Mouse (Mus musculus) limb, embryonic 10.5 days (tissue): ENCODE measurements around the gene Cldn16. TPM values are rescaled to one million over a fixed set of nuclear protein-coding genes. Genes with fewer than 3 reads are reported as not detected.

Experiments used
- DNase-seq: peaks from one replicate; pipeline ENCODE4 v3.0.0-alpha.2; 2017; ENCODE audit warnings: low spot score
- H3K27ac ChIP-seq: fragments of 300-500 bp; sonication (generic); 2 replicates; pipeline ENCODE4 v1.5.1; 2016; ENCODE audit warnings: mild to moderate bottlenecking
- H3K27me3 ChIP-seq: fragments of 300-500 bp; sonication (generic); 2 replicates; pipeline ENCODE4 v1.6.1; 2016; ENCODE audit warnings: low read depth, mild to moderate bottlenecking; ENCODE audit not compliant: poor library complexity, severe bottlenecking
- H3K36me3 ChIP-seq: fragments of 300-500 bp; sonication (generic); 2 replicates; pipeline ENCODE4 v1.6.1; 2016; ENCODE audit warnings: mild to moderate bottlenecking, moderate library complexity
- H3K4me1 ChIP-seq: fragments of 300-500 bp; sonication (generic); 2 replicates; pipeline ENCODE4 v1.6.1; 2016
- H3K4me3 ChIP-seq: fragments of 300-500 bp; sonication (generic); 2 replicates; pipeline ENCODE4 v1.5.1; 2016; ENCODE audit warnings: mild to moderate bottlenecking, moderate library complexity
- H3K9me3 ChIP-seq: fragments of 300-500 bp; sonication (generic); replicated peaks from 2 replicates; pipeline ENCODE4 v1.6.1; 2016; ENCODE audit warnings: mild to moderate bottlenecking
- WGBS: fragments of 180-500 bp; shearing (Covaris S2); methylation state at CpG from one replicate; pipeline ENCODE4 v1.1.7; 2016; 5-methylcytosine and 5-hydroxymethylcytosine counted together
- polyA plus RNA-seq: library from polyadenylated mRNA; unstranded; fragments of >200 nt; fragmentation: Nextera tagmentation; extraction: Ambion mirVana; gene quantifications from 2 replicates; pipeline ENCODE4 v1.2.1, GENCODE M21; 2016

Cldn16 gene
- not detected in 2 replicates for polyA plus RNA-seq

GRCm38 (mm10) chr16:26462835-26463234 lies at the start of gene Cldn16:
TSS of gene Cldn16 (plus strand) at chr16:26463135.
- Histone ChIP-seq H3K4me3 (no peak within 1 kb of the TSS), H3K36me3 (no peaks in the 10 kb centered on the region), H3K27me3 (no peaks in the 10 kb centered on the region), H3K9me3 (no peaks in the 10 kb centered on the region), H3K27ac (no peak within 1 kb of the TSS), H3K4me1 (no peaks in the 10 kb centered on the region)
- no peak for DNase-seq
- 81% methylated on average over 7 of the region's 7 CpGs for WGBS

DNA sequence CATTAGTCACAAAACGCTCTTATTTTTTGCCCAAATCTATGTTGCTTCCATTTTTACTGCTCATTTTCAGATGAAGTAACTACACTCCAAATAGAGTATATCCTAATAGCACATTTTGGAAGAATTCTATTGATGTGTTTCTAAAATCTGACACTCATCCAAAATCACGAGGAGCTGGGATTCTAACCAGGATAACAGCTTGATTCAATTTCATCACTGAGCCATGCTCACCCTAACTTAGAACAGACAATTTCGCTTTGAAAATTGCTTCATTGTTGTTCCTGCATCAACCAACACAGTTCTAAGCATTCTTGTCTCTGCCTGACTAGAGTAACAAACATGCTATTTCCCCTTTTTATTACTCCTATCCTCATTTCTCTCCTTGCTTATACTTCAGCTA lies 44.3 kb upstream of the Cldn16 start:
- no peaks in the 10 kb centered on the region for H3K36me3 ChIP-seq
- no peak overlapping the region for H3K27ac ChIP-seq
- H3K9me3 ChIP-seq, result no peaks in the 10 kb centered on the region
- H3K4me1 ChIP-seq, result no peaks in the 10 kb centered on the region
- no peak overlapping the region for H3K4me3 ChIP-seq
- H3K27me3 ChIP-seq, result no peaks in the 10 kb centered on the region
- 95% methylated on average over 3 of the region's 3 CpGs for WGBS
- no peak for DNase-seq

DNA sequence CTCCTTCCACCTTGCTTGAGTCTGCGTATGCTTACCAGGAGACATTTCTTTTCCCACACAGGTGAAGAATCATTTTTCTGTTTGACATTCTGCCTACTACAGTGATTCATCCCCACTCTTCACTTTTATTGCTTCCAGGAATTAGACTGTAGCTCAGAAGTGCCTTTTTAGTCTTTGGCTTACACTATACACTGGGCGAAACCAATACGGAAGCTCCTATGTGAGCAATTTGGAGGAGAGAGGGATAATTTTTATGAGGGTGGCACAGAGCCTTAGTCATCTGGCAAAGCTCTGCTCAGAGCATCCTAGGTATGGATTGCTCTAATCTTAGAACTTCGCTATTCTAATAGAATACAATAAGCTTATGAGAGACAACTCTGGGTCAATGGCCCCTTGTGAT lies 40.9 kb upstream of the Cldn16 start:
- Histone ChIP-seq H3K36me3 (no peaks in the 10 kb centered on the region), H3K4me3 (no peak overlapping the region), H3K4me1 (no peaks in the 10 kb centered on the region), H3K9me3 (no peaks in the 10 kb centered on the region), H3K27ac (no peak overlapping the region), H3K27me3 (no peaks in the 10 kb centered on the region)
- no peak for DNase-seq
- WGBS, result 94% methylated on average over 4 of the region's 4 CpGs

- Histone ChIP-seq H3K27ac (no peak overlapping the region), H3K4me1 (peaks cover 8% of the 10 kb centered on the region; the same call in 1 of the 2 replicates), H3K36me3 (no peaks in the 10 kb centered on the region), H3K9me3 (no peaks in the 10 kb centered on the region), H3K27me3 (no peaks in the 10 kb centered on the region), H3K4me3 (no peak overlapping the region)
- DNase-seq, result no peak
- 73% methylated on average over 3 of the region's 3 CpGs for WGBS
These were observed 32.7 kb upstream of the Cldn16 start for GRCm38 (mm10) chr16:26430246-26430645.

DNA sequence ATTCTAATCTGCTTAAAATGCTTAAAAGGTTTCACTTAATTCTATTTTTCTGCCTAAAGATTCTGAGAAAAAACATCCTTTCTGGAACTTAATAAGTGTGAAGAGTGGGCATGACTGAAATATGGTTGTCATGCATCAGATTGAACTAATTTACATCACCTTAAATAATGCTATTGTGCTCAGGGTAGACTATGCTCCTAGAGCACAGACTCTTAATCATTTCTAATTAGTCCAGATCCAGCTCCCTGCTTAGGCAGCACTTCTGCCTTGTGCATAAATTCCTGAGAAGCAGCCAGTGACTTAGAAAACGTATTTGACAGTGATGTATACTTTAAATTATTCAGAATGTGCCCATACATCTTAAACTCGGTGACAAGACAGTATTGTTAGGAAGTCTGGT lies 29.4 kb upstream of the Cldn16 start:
- H3K27me3 ChIP-seq, result no peaks in the 10 kb centered on the region
- H3K27ac ChIP-seq, result no peak overlapping the region
- no peak for DNase-seq
- H3K4me1 ChIP-seq, result peaks cover 8% of the 10 kb centered on the region; the same call in 1 of the 2 replicates
- H3K4me3 ChIP-seq, result no peak overlapping the region
- no peaks in the 10 kb centered on the region for H3K36me3 ChIP-seq
- H3K9me3 ChIP-seq, result no peaks in the 10 kb centered on the region
- 50% methylated on average over 2 of the region's 2 CpGs for WGBS

DNA sequence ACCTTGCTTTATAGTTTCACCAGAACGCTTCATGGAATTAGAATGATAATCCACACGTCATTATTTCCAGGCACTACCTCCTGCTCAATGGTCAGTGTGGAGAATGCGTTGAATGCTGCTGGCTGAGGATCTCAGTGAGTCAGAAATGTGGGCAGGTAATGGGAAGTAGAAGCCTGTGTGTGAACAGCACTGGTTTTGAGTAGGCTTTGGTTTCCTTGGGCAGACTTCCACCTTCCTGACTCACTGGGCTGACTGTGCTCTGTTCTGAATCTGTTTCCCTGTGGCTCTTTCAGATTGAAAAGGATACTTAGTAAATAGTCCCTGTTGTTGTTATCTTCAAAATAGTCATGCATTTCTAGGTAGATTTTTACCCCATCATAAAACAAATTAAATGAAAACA lies 22.9 kb upstream of the Cldn16 start:
- 92% methylated on average over 3 of the region's 3 CpGs for WGBS
- DNase-seq, result no peak
- Histone ChIP-seq H3K27ac (no peak overlapping the region), H3K27me3 (no peaks in the 10 kb centered on the region), H3K4me3 (no peak overlapping the region), H3K36me3 (no peaks in the 10 kb centered on the region), H3K4me1 (no peaks in the 10 kb centered on the region), H3K9me3 (no peaks in the 10 kb centered on the region)

GRCm38 (mm10) chr16:26441156-26441555 lies 21.8 kb upstream of the Cldn16 start:
- H3K4me3 ChIP-seq, result no peak overlapping the region
- DNase-seq, result no peak
- H3K27me3 ChIP-seq, result no peaks in the 10 kb centered on the region
- no peaks in the 10 kb centered on the region for H3K9me3 ChIP-seq
- no peaks in the 10 kb centered on the region for H3K4me1 ChIP-seq
- no peaks in the 10 kb centered on the region for H3K36me3 ChIP-seq
- 88% methylated on average over 3 of the region's 3 CpGs for WGBS
- no peak overlapping the region for H3K27ac ChIP-seq

- no peaks in the 10 kb centered on the region for H3K9me3 ChIP-seq
These were observed 18.1 kb upstream of the Cldn16 start for GRCm38 (mm10) chr16:26444843-26445242.

GRCm38 (mm10) chr16:26447594-26447993 lies 15.3 kb upstream of the Cldn16 start:
- Histone ChIP-seq H3K27me3 (no peaks in the 10 kb centered on the region), H3K4me1 (0 out of 2 replicates have a peak, but pooled peaks cover 3% of the 10 kb centered on the region), H3K9me3 (no peaks in the 10 kb centered on the region), H3K4me3 (no peak overlapping the region), H3K36me3 (no peaks in the 10 kb centered on the region), H3K27ac (no peak overlapping the region)
- WGBS, result 68% methylated on average over 2 of the region's 2 CpGs
- DNase-seq, result no peak

More at GRCm38 (mm10) chr16:26444843-26445242, 18.1 kb upstream of the Cldn16 start:
- H3K27ac ChIP-seq, result no peak overlapping the region
- no peak for DNase-seq
- H3K36me3 ChIP-seq, result no peaks in the 10 kb centered on the region
- no peaks in the 10 kb centered on the region for H3K27me3 ChIP-seq
- 0 out of 2 replicates have a peak, but pooled peaks cover 3% of the 10 kb centered on the region for H3K4me1 ChIP-seq
- no peak overlapping the region for H3K4me3 ChIP-seq

GRCm38 (mm10) chr16:26454163-26454562 lies 8.8 kb upstream of the Cldn16 start:
- WGBS, result 72% methylated on average over 3 of the region's 3 CpGs
- Histone ChIP-seq H3K27me3 (no peaks in the 10 kb centered on the region), H3K4me3 (no peak overlapping the region), H3K4me1 (no peaks in the 10 kb centered on the region), H3K27ac (no peak overlapping the region), H3K9me3 (no peaks in the 10 kb centered on the region), H3K36me3 (no peaks in the 10 kb centered on the region)
- no peak for DNase-seq

DNA sequence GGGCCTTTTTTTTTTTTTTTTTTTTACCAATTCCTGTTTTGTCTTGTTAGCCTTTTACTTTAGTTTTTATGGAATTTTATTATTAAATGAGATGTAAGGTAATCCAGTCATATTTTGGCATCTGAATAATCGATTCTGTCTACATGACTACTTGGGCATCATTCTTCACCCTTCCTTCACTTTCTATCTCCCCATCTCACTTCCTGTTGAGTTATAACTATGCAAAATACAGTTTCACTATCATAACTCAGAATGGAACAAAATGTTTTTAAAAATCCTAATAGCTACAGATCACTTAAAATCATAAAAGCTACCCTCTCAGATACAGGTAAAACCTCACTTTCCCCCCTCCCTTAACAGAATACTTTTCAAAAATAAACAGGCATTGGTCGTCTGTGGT lies 6.8 kb upstream of the Cldn16 start:
- Histone ChIP-seq H3K4me1 (no peaks in the 10 kb centered on the region), H3K9me3 (no peaks in the 10 kb centered on the region), H3K36me3 (no peaks in the 10 kb centered on the region), H3K27me3 (no peaks in the 10 kb centered on the region), H3K27ac (no peak overlapping the region), H3K4me3 (no peak overlapping the region)
- no peak for DNase-seq
- WGBS, result 91% methylated on average over 2 of the region's 2 CpGs

DNA sequence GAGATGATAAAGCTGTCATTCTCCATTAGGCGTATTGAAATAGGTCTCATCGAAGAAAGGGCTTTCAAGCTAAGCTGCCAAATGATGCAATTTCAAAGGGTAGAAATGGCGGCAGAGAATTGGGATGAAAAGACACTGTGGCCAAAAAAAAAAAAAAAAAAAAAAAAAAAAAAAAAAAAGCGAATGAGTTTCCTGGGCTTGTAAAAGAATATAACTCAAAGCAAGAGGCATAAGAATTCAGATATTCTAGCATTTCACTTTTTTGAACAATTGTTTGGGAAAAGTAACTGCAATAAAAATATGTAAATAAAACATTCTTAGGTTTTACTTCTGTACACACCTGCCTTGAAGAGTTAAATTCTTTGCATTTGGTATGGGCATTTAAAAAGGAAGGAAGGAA lies 3.6 kb downstream of the Cldn16 start:
- Histone ChIP-seq H3K4me3 (no peak overlapping the region), H3K36me3 (no peaks in the 10 kb centered on the region), H3K27me3 (no peaks in the 10 kb centered on the region), H3K4me1 (peaks cover 13% of the 10 kb centered on the region), H3K9me3 (no peaks in the 10 kb centered on the region), H3K27ac (no peak overlapping the region)
- 97% methylated on average over 4 of the region's 4 CpGs for WGBS
- DNase-seq, result no peak

GRCm38 (mm10) chr16:26471254-26471653 lies 8.3 kb downstream of the Cldn16 start:
- no peak for DNase-seq
- Histone ChIP-seq H3K4me3 (no peak overlapping the region), H3K4me1 (peaks cover 15% of the 10 kb centered on the region), H3K9me3 (no peaks in the 10 kb centered on the region), H3K36me3 (no peaks in the 10 kb centered on the region), H3K27me3 (no peaks in the 10 kb centered on the region), H3K27ac (no peak overlapping the region)
- 62% methylated on average over 4 of the region's 4 CpGs for WGBS

GRCm38 (mm10) chr16:26495721-26496120 lies 32.8 kb downstream of the Cldn16 start:
- Histone ChIP-seq H3K27me3 (no peaks in the 10 kb centered on the region), H3K27ac (no peak overlapping the region), H3K4me1 (no peaks in the 10 kb centered on the region), H3K36me3 (no peaks in the 10 kb centered on the region), H3K4me3 (no peak overlapping the region), H3K9me3 (no peaks in the 10 kb centered on the region)
- no peak for DNase-seq
- 23% methylated on average over 2 of the region's 2 CpGs for WGBS
